Comparison of ENCODE assay signal across 11 mouse cellular contexts in the genomic region with DNA sequence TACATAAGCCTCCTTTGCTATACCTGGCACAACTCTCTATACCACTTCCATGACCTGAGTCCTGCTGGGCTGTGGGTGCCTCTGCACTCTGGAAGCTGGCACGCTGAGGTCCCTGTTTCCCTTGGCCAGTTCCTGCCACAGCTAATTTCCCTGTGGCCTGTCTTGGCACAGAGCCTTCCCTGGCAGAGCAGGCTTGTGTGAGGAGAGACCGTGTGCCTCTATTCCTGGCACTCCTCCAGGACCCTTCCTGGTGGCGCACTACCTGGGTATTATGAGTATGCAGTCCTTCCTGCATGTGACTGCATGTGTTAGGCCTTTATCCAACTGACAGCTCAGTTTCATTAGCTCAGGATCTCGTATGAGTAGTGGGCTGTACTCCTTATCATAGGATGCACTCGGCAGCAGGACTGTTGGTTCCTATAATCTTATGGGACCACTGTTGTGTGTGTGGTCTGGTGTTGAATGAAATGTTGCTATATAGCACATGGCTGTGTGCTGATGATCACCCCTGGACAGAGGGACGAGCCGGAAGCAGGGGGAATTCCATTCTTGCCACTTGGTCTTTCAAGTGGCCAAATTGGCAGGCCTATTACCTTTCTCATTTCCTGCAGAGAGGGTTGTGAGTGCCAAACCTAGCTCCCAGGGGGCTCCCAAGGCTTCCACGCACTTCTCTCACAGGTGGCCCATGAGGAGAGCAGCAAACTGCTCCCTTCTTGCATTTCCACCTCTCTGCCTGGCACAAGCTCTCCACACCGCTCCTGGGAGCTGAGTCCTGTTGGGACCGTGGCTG. TPM values are rescaled to one million over a fixed set of nuclear protein-coding genes. Genes with fewer than 3 reads are reported as not detected.
DNase-seq lines count a peak whose midpoint lies in the region; ATAC-seq and TF ChIP-seq lines count a peak whose summit lies in the region.
"Had no signal": no experiment of that assay in that cellular context is flagged by ENCODE, and none has a peak within 500 bp of the region (broad histone marks: within the 10 kb centered on the region; RNA-seq: fewer than 3 reads in every experiment).

No protein-coding gene starts in this region.

- H3K36me3 ChIP-seq in forebrain, postnatal 0 days (ENCODE audit: insufficient read depth), result no peaks in the 10 kb centered on the region
- H3K36me3 ChIP-seq in forebrain, embryonic 11.5 days (ENCODE audit: control insufficient read depth, insufficient read depth, low read length), result no peaks in the 10 kb centered on the region
- H3K36me3 ChIP-seq in midbrain, postnatal 0 days (ENCODE audit: insufficient read depth, low read length), result no peaks in the 10 kb centered on the region
- no peaks in the 10 kb centered on the region for H3K36me3 ChIP-seq in midbrain, embryonic 10.5 days
- no peaks in the 10 kb centered on the region for H3K36me3 ChIP-seq in embryonic facial prominence, embryonic 15.5 days
- H3K36me3 ChIP-seq in stomach, embryonic 16.5 days (ENCODE audit: control insufficient read depth, insufficient read depth, low read length), result no peaks in the 10 kb centered on the region
- H3K36me3 ChIP-seq in intestine, embryonic 16.5 days (ENCODE audit: control insufficient read depth, insufficient read depth, low read length), result no peaks in the 10 kb centered on the region
- H3K36me3 ChIP-seq: intestine, embryonic 15.5 days; liver, embryonic 15.5 days had no signal

- no peaks in the 10 kb centered on the region; the same call in 1 of the 2 replicates for H3K27me3 ChIP-seq in forebrain, postnatal 0 days (ENCODE audit: insufficient read depth, low read length)
- H3K27me3 ChIP-seq in forebrain, embryonic 11.5 days (ENCODE audit: control insufficient read depth, insufficient read depth, low read length), result peaks cover 4% of the 10 kb centered on the region; the same call in 1 of the 2 replicates
- peaks cover 5% of the 10 kb centered on the region; the same call in 1 of the 2 replicates for H3K27me3 ChIP-seq in midbrain, postnatal 0 days (ENCODE audit: insufficient read depth, low read length)
- peaks cover 41% of the 10 kb centered on the region for H3K27me3 ChIP-seq in midbrain, embryonic 10.5 days (ENCODE audit: low read depth, poor library complexity, severe bottlenecking)
- H3K27me3 ChIP-seq in embryonic facial prominence, embryonic 15.5 days, result peaks cover 12% of the 10 kb centered on the region
- 0 out of 2 replicates have a peak, but pooled peaks cover 3% of the 10 kb centered on the region for H3K27me3 ChIP-seq in stomach, embryonic 16.5 days (ENCODE audit: control insufficient read depth, insufficient read depth, low read length)
- 0 out of 2 replicates have a peak, but pooled peaks cover 3% of the 10 kb centered on the region for H3K27me3 ChIP-seq in intestine, embryonic 16.5 days (replicated peaks; ENCODE audit: control insufficient read depth, insufficient read depth, low read length)

- peak; percentile 26 for DNase-seq in forebrain, postnatal 0 days
- DNase-seq in forebrain, embryonic 11.5 days (ENCODE audit: low spot score), result no peak
- DNase-seq in midbrain, postnatal 0 days (ENCODE audit: low spot score), result peak; percentile 48
- DNase-seq in midbrain, embryonic 10.5 days (ENCODE audit: low spot score), result no peak
- no peak for DNase-seq in spleen, postnatal 14 days (ENCODE audit: low spot score in 2 of 2)

- H3K27ac ChIP-seq in forebrain, postnatal 0 days (ENCODE audit: low read depth, low read length), result no peak overlapping the region
- no peak overlapping the region for H3K27ac ChIP-seq in forebrain, embryonic 11.5 days (ENCODE audit: low read depth, low read length)
- H3K27ac ChIP-seq in midbrain, postnatal 0 days (ENCODE audit: low read depth, low read length), result no peak overlapping the region
- H3K27ac ChIP-seq in midbrain, embryonic 10.5 days (replicated peaks), result no peak overlapping the region
- H3K27ac ChIP-seq in embryonic facial prominence, embryonic 15.5 days (replicated peaks), result no peak overlapping the region
- no peak overlapping the region for H3K27ac ChIP-seq in stomach, embryonic 16.5 days (ENCODE audit: low read length)
- H3K27ac ChIP-seq in intestine, embryonic 16.5 days (ENCODE audit: low read length), result no peak overlapping the region
- H3K27ac ChIP-seq: intestine, embryonic 15.5 days; liver, embryonic 15.5 days had no signal

- no peaks in the 10 kb centered on the region for H3K4me1 ChIP-seq in forebrain, postnatal 0 days (ENCODE audit: insufficient read depth)
- no peaks in the 10 kb centered on the region for H3K4me1 ChIP-seq in forebrain, embryonic 11.5 days (replicated peaks; ENCODE audit: control insufficient read depth, insufficient read depth, low read length)
- no peaks in the 10 kb centered on the region for H3K4me1 ChIP-seq in midbrain, postnatal 0 days (ENCODE audit: insufficient read depth, low read length)
- H3K4me1 ChIP-seq in midbrain, embryonic 10.5 days, result peaks cover 4% of the 10 kb centered on the region
- peaks cover 13% of the 10 kb centered on the region; the same call in 1 of the 2 replicates for H3K4me1 ChIP-seq in embryonic facial prominence, embryonic 15.5 days
- no peaks in the 10 kb centered on the region for H3K4me1 ChIP-seq in stomach, embryonic 16.5 days (ENCODE audit: control insufficient read depth, insufficient read depth, low read length)
- H3K4me1 ChIP-seq in intestine, embryonic 16.5 days (ENCODE audit: control insufficient read depth, insufficient read depth, low read length), result no peaks in the 10 kb centered on the region; the same call in 1 of the 2 replicates

- no peak for ATAC-seq in forebrain, postnatal 0 days
- ATAC-seq in forebrain, embryonic 11.5 days (replicated peaks; ENCODE audit: low FRiP score), result no peak
- no peak for ATAC-seq in midbrain, postnatal 0 days (ENCODE audit: low FRiP score)
- peak; percentile 31; the same call in 1 of the 2 replicates for ATAC-seq in embryonic facial prominence, embryonic 15.5 days (ENCODE audit: insufficient number of reproducible peaks, low FRiP score, low TSS enrichment, low read depth)
- ATAC-seq in stomach, embryonic 16.5 days (ENCODE audit: insufficient read depth, low FRiP score), result peak; percentile 8; the same call in 1 of the 2 replicates
- ATAC-seq in intestine, embryonic 16.5 days, result no peak
- ATAC-seq: intestine, embryonic 15.5 days had no signal

- WGBS in forebrain, postnatal 0 days, result 43% methylated on average over 10 of the region's 10 CpGs
- 89% methylated on average over 10 of the region's 10 CpGs for WGBS in forebrain, embryonic 11.5 days
- 67% methylated on average over 10 of the region's 10 CpGs for WGBS in midbrain, postnatal 0 days
- WGBS in midbrain, embryonic 10.5 days, result 86% methylated on average over 10 of the region's 10 CpGs
- 53% methylated on average over 10 of the region's 10 CpGs for WGBS in embryonic facial prominence, embryonic 15.5 days
- WGBS in stomach, embryonic 16.5 days, result 69% methylated on average over 10 of the region's 10 CpGs
- WGBS in intestine, embryonic 16.5 days, result 71% methylated on average over 10 of the region's 10 CpGs

- H3K4me2 ChIP-seq in forebrain, postnatal 0 days (ENCODE audit: low read depth), result no peak overlapping the region
- no peak overlapping the region for H3K4me2 ChIP-seq in forebrain, embryonic 11.5 days (ENCODE audit: low read depth, low read length, severe bottlenecking)
- no peak overlapping the region for H3K4me2 ChIP-seq in midbrain, postnatal 0 days (ENCODE audit: low read depth, low read length, poor library complexity, severe bottlenecking)
- no peak overlapping the region for H3K4me2 ChIP-seq in embryonic facial prominence, embryonic 15.5 days (replicated peaks)
- no peak overlapping the region for H3K4me2 ChIP-seq in stomach, embryonic 16.5 days (ENCODE audit: low read depth, low read length)
- no peak overlapping the region for H3K4me2 ChIP-seq in intestine, embryonic 16.5 days (ENCODE audit: low read depth, low read length)
- H3K4me2 ChIP-seq: intestine, embryonic 15.5 days; liver, embryonic 15.5 days had no signal

- no peak for TF ChIP-seq CTCF in forebrain, postnatal 0 days (IDR thresholded peaks at IDR 0.05; ENCODE audit: low read depth)
- TF ChIP-seq CTCF in midbrain, postnatal 0 days (IDR thresholded peaks at IDR 0.05), result no peak

- no peak overlapping the region for H3K9ac ChIP-seq in forebrain, postnatal 0 days
- H3K9ac ChIP-seq in forebrain, embryonic 11.5 days (ENCODE audit: low read length), result no peak overlapping the region
- H3K9ac ChIP-seq in midbrain, postnatal 0 days (replicated peaks; ENCODE audit: low read length, poor library complexity, severe bottlenecking), result no peak overlapping the region
- no peak overlapping the region for H3K9ac ChIP-seq in embryonic facial prominence, embryonic 15.5 days
- no peak overlapping the region for H3K9ac ChIP-seq in stomach, embryonic 16.5 days (ENCODE audit: low read length)
- H3K9ac ChIP-seq in intestine, embryonic 16.5 days (ENCODE audit: low read depth, low read length), result no peak overlapping the region
- H3K9ac ChIP-seq: intestine, embryonic 15.5 days; liver, embryonic 15.5 days had no signal

- H3K4me3 ChIP-seq in forebrain, postnatal 0 days (ENCODE audit: low read depth, low read length), result no peak overlapping the region
- no peak overlapping the region for H3K4me3 ChIP-seq in forebrain, embryonic 11.5 days (ENCODE audit: low read depth, low read length)
- no peak overlapping the region for H3K4me3 ChIP-seq in midbrain, postnatal 0 days (ENCODE audit: low read depth, low read length)
- H3K4me3 ChIP-seq in midbrain, embryonic 10.5 days, result no peak overlapping the region
- no peak overlapping the region for H3K4me3 ChIP-seq in embryonic facial prominence, embryonic 15.5 days (replicated peaks)
- H3K4me3 ChIP-seq in stomach, embryonic 16.5 days (replicated peaks; ENCODE audit: low read length), result no peak overlapping the region
- no peak overlapping the region for H3K4me3 ChIP-seq in intestine, embryonic 16.5 days (ENCODE audit: low read length)
- H3K4me3 ChIP-seq: intestine, embryonic 15.5 days; liver, embryonic 15.5 days had no signal

- H3K9me3 ChIP-seq in forebrain, postnatal 0 days (ENCODE audit: low read length), result no peaks in the 10 kb centered on the region
- H3K9me3 ChIP-seq in forebrain, embryonic 11.5 days (ENCODE audit: control insufficient read depth, low read length), result no peaks in the 10 kb centered on the region
- no peaks in the 10 kb centered on the region for H3K9me3 ChIP-seq in midbrain, postnatal 0 days (ENCODE audit: low read length)
- H3K9me3 ChIP-seq in midbrain, embryonic 10.5 days (replicated peaks), result no peaks in the 10 kb centered on the region
- no peaks in the 10 kb centered on the region for H3K9me3 ChIP-seq in embryonic facial prominence, embryonic 15.5 days (replicated peaks)
- no peaks in the 10 kb centered on the region for H3K9me3 ChIP-seq in stomach, embryonic 16.5 days (replicated peaks; ENCODE audit: control insufficient read depth, low read length)
- H3K9me3 ChIP-seq in intestine, embryonic 16.5 days (ENCODE audit: control insufficient read depth, low read length), result no peaks in the 10 kb centered on the region
- H3K9me3 ChIP-seq: intestine, embryonic 15.5 days; liver, embryonic 15.5 days had no signal

RNA-seq across cellular contexts. Expression of gene Olfr545, which starts 17.1 kb away (rescaled TPM):
- total RNA-seq in forebrain, postnatal 0 days (2014; rRNA removed), result 0.24 TPM in 1 of 2 replicates, not detected in the other
- polyA plus RNA-seq in forebrain, postnatal 0 days (2015; fragmentation: Nextera tagmentation; extraction: Ambion mirVana), result 0.05 and 0.08 TPM in 2 replicates
- 0.09 and 0.12 TPM in 2 replicates for polyA plus RNA-seq in forebrain, embryonic 11.5 days (2014; fragmentation: Nextera tagmentation; extraction: Ambion mirVana)
- not detected in 2 replicates for total RNA-seq in midbrain, postnatal 0 days (2014; rRNA removed)
- 0.07 and 0.17 TPM in 2 replicates for polyA plus RNA-seq in midbrain, postnatal 0 days (2015; fragmentation: Nextera tagmentation; extraction: Ambion mirVana)
- 0.05 and 0.11 TPM in 2 replicates for polyA plus RNA-seq in midbrain, embryonic 10.5 days (2016; fragmentation: Nextera tagmentation; extraction: Ambion mirVana)
- 0.13 TPM in 1 of 2 replicates, not detected in the other for polyA plus RNA-seq in embryonic facial prominence, embryonic 15.5 days (2015; fragmentation: Nextera tagmentation; extraction: Ambion mirVana)
- 0.16 and 0.17 TPM in 2 replicates for polyA plus RNA-seq in stomach, embryonic 16.5 days (2015; fragmentation: Nextera tagmentation; extraction: Ambion mirVana)
- not detected in 2 replicates for polyA plus RNA-seq in intestine, embryonic 16.5 days (2015; fragmentation: Nextera tagmentation; extraction: Ambion mirVana)
- polyA plus RNA-seq: liver, embryonic 15.5 days; spleen, adult 2 months had no signal

RNA-seq across cellular contexts. Expression of gene Olfr547, which starts 18.1 kb away (rescaled TPM):
- total RNA-seq in forebrain, postnatal 0 days (2014; rRNA removed), result not detected in 2 replicates
- not detected in 2 replicates for polyA plus RNA-seq in forebrain, postnatal 0 days (2015; fragmentation: Nextera tagmentation; extraction: Ambion mirVana)
- not detected in 2 replicates for polyA plus RNA-seq in forebrain, embryonic 11.5 days (2014; fragmentation: Nextera tagmentation; extraction: Ambion mirVana)
- not detected in 2 replicates for total RNA-seq in midbrain, postnatal 0 days (2014; rRNA removed)
- not detected in 2 replicates for polyA plus RNA-seq in midbrain, postnatal 0 days (2015; fragmentation: Nextera tagmentation; extraction: Ambion mirVana)
- not detected in 2 replicates for polyA plus RNA-seq in midbrain, embryonic 10.5 days (2016; fragmentation: Nextera tagmentation; extraction: Ambion mirVana)
- polyA plus RNA-seq in embryonic facial prominence, embryonic 15.5 days (2015; fragmentation: Nextera tagmentation; extraction: Ambion mirVana), result not detected in 2 replicates
- not detected in 2 replicates for polyA plus RNA-seq in stomach, embryonic 16.5 days (2015; fragmentation: Nextera tagmentation; extraction: Ambion mirVana)
- not detected in 2 replicates for polyA plus RNA-seq in intestine, embryonic 16.5 days (2015; fragmentation: Nextera tagmentation; extraction: Ambion mirVana)
- polyA plus RNA-seq: intestine, embryonic 15.5 days; liver, embryonic 15.5 days; spleen, adult 2 months had no signal

RNA-seq across cellular contexts. Expression of gene Olfr548-ps1, which starts 24.2 kb away (rescaled TPM):
- total RNA-seq in forebrain, postnatal 0 days (2014; rRNA removed), result not detected in 2 replicates
- polyA plus RNA-seq in forebrain, postnatal 0 days (2015; fragmentation: Nextera tagmentation; extraction: Ambion mirVana), result not detected in 2 replicates
- polyA plus RNA-seq in forebrain, embryonic 11.5 days (2014; fragmentation: Nextera tagmentation; extraction: Ambion mirVana), result not detected in 2 replicates
- total RNA-seq in midbrain, postnatal 0 days (2014; rRNA removed), result not detected in 2 replicates
- polyA plus RNA-seq in midbrain, postnatal 0 days (2015; fragmentation: Nextera tagmentation; extraction: Ambion mirVana), result not detected in 2 replicates
- not detected in 2 replicates for polyA plus RNA-seq in midbrain, embryonic 10.5 days (2016; fragmentation: Nextera tagmentation; extraction: Ambion mirVana)
- 0.11 and 0.12 TPM in 2 replicates for polyA plus RNA-seq in embryonic facial prominence, embryonic 15.5 days (2015; fragmentation: Nextera tagmentation; extraction: Ambion mirVana)
- not detected in 2 replicates for polyA plus RNA-seq in stomach, embryonic 16.5 days (2015; fragmentation: Nextera tagmentation; extraction: Ambion mirVana)
- not detected in 2 replicates for polyA plus RNA-seq in intestine, embryonic 16.5 days (2015; fragmentation: Nextera tagmentation; extraction: Ambion mirVana)
- polyA plus RNA-seq: intestine, embryonic 15.5 days; liver, embryonic 15.5 days; spleen, adult 2 months had no signal

RNA-seq across cellular contexts. Expression of gene Olfr544, which starts 28.3 kb away (rescaled TPM):
- not detected in 2 replicates for total RNA-seq in forebrain, postnatal 0 days (2014; rRNA removed)
- polyA plus RNA-seq in forebrain, postnatal 0 days (2015; fragmentation: Nextera tagmentation; extraction: Ambion mirVana), result 0.04 and 0.05 TPM in 2 replicates
- polyA plus RNA-seq in forebrain, embryonic 11.5 days (2014; fragmentation: Nextera tagmentation; extraction: Ambion mirVana), result 0.11 and 0.40 TPM in 2 replicates
- not detected in 2 replicates for total RNA-seq in midbrain, postnatal 0 days (2014; rRNA removed)
- 0.12 TPM in 1 of 2 replicates, not detected in the other for polyA plus RNA-seq in midbrain, postnatal 0 days (2015; fragmentation: Nextera tagmentation; extraction: Ambion mirVana)
- polyA plus RNA-seq in midbrain, embryonic 10.5 days (2016; fragmentation: Nextera tagmentation; extraction: Ambion mirVana), result 0.11 and 0.17 TPM in 2 replicates
- 0.68 and 0.71 TPM in 2 replicates for polyA plus RNA-seq in embryonic facial prominence, embryonic 15.5 days (2015; fragmentation: Nextera tagmentation; extraction: Ambion mirVana)
- polyA plus RNA-seq in stomach, embryonic 16.5 days (2015; fragmentation: Nextera tagmentation; extraction: Ambion mirVana), result 0.04 and 0.07 TPM in 2 replicates
- polyA plus RNA-seq in intestine, embryonic 16.5 days (2015; fragmentation: Nextera tagmentation; extraction: Ambion mirVana), result 0.04 TPM in 1 of 2 replicates, not detected in the other
- polyA plus RNA-seq: intestine, embryonic 15.5 days; spleen, adult 2 months had no signal

RNA-seq across cellular contexts. Expression of gene Olfr549, which starts 33.2 kb away (rescaled TPM):
- not detected in 2 replicates for total RNA-seq in forebrain, postnatal 0 days (2014; rRNA removed)
- polyA plus RNA-seq in forebrain, postnatal 0 days (2015; fragmentation: Nextera tagmentation; extraction: Ambion mirVana), result not detected in 2 replicates
- not detected in 2 replicates for polyA plus RNA-seq in forebrain, embryonic 11.5 days (2014; fragmentation: Nextera tagmentation; extraction: Ambion mirVana)
- total RNA-seq in midbrain, postnatal 0 days (2014; rRNA removed), result not detected in 2 replicates
- not detected in 2 replicates for polyA plus RNA-seq in midbrain, postnatal 0 days (2015; fragmentation: Nextera tagmentation; extraction: Ambion mirVana)
- not detected in 2 replicates for polyA plus RNA-seq in midbrain, embryonic 10.5 days (2016; fragmentation: Nextera tagmentation; extraction: Ambion mirVana)
- 0.08 and 0.16 TPM in 2 replicates for polyA plus RNA-seq in embryonic facial prominence, embryonic 15.5 days (2015; fragmentation: Nextera tagmentation; extraction: Ambion mirVana)
- polyA plus RNA-seq in stomach, embryonic 16.5 days (2015; fragmentation: Nextera tagmentation; extraction: Ambion mirVana), result not detected in 2 replicates
- polyA plus RNA-seq in intestine, embryonic 16.5 days (2015; fragmentation: Nextera tagmentation; extraction: Ambion mirVana), result not detected in 2 replicates
- polyA plus RNA-seq: intestine, embryonic 15.5 days; liver, embryonic 15.5 days; spleen, adult 2 months had no signal

Comparison
In these comparisons a context has a peak if more than half of its experiments do, and no peak if none do; other contexts are left out.
1. DNase-seq: peak in forebrain, postnatal 0 days (single experiment) and midbrain, postnatal 0 days (single experiment); none in forebrain, embryonic 11.5 days (single experiment), midbrain, embryonic 10.5 days (single experiment) and spleen, postnatal 14 days (0 of 2).
2. ATAC-seq: peak in embryonic facial prominence, embryonic 15.5 days (single experiment) and stomach, embryonic 16.5 days (single experiment); none in forebrain, postnatal 0 days (single experiment), forebrain, embryonic 11.5 days (single experiment), midbrain, postnatal 0 days (single experiment) and intestine, embryonic 16.5 days (single experiment).